Mouse (Mus musculus) thymus, adult 2 months (tissue): ENCODE measurements at regions not wholly inside any gene's neighbourhood (a gene's known extent, or its start where the extent isn't known, plus 50 kb on each side); places are given as distances from the start of the nearest gene placed in this dataset.

ENCODE experiments used
- CTCF ChIP-seq: fragments of 200-500 bp; IDR thresholded peaks from 2 replicates; pipeline ENCODE4 v1.5.1; 2012; ENCODE audit warnings: mild to moderate bottlenecking, control low read depth, low read length, moderate library complexity, borderline replicate concordance; ENCODE audit not compliant: control insufficient read depth, poor library complexity, insufficient read depth; ENCODE audit errors: extremely low read depth
- POLR2A ChIP-seq: fragments of 200-500 bp; IDR thresholded peaks from 2 replicates; pipeline ENCODE4 v1.6.1; 2012; ENCODE audit warnings: mild to moderate bottlenecking, low read length, control low read depth, moderate library complexity; ENCODE audit not compliant: control insufficient read depth, poor library complexity, insufficient read depth; ENCODE audit errors: extremely low read depth

GRCm38 (mm10) chr4:124189993-124190385 is 272.2 kb upstream of the 4930535I16Rik start:
- TF ChIP-seq CTCF (no peak), POLR2A (no peak)
